Mouse (Mus musculus): Measurements from ENCODE around the gene Themis.

DNA sequence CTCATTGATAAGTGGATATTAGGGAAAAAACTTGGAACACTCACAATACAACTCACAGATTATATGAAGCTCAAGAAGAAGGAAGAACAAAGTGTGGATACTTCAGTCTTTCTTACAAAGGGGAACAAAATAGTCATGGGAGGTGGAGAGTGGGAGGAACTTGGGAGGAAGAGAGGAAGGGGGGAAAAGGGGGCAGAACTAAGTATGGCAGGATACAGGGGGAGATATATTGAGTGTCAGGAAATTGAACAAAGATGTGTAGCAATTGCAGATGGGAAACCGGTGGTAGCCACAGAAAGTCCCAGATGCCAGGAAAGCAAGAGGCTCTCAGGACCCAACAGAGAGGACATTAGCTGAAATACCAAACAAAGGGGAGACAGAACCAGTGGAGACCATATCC is 219.5 kb downstream of the Themis start:
- TF ChIP-seq TAL1 (IDR thresholded peaks at IDR 0.05; ENCODE audit: low read length) (no peak), GATA1 (IDR thresholded peaks at IDR 0.05; ENCODE audit: low read length) (no peak)

Measured in erythroblast, embryonic 14.5 days (primary cell).